Mouse (Mus musculus): ENCODE measurements around the gene Rnase9. TPM values are rescaled to one million over a fixed set of nuclear protein-coding genes. Genes with fewer than 3 reads are reported as not detected.

The Rnase9 gene
- total and polyA plus RNA-seq, 3 experiments = not detected

- in situ Hi-C loops (cut with MboI; ENCODE audit: low pct_ligation_motif_present, low pct_unique_long_range_greater_than_20kb, low sequenced_read_pairs) = loop anchor here (10.0 kb wide), 2 partner anchors 134 to 264 kb away; partner anchors contain the start of genes Ccnb1ip1, Parp2, Pip4p1 and Pnp
- H3K36me3 ChIP-seq (replicated peaks in 1 of 2; ENCODE audit: control insufficient read depth in 1 of 2, insufficient read depth in 1 of 2, low read length in 1 of 2) = no peaks in the 10 kb centered on the region
- H3K79me2 ChIP-seq (replicated peaks; ENCODE audit: control insufficient read depth, extremely low read depth, insufficient read depth, poor library complexity, severe bottlenecking) = no peaks in the 10 kb centered on the region
- dilution Hi-C loops (cut with MboI; ENCODE audit: extremely low pct_ligation_motif_present, extremely low pct_unique_long_range_greater_than_20kb, low sequenced_read_pairs) = no loop called here
- peaks cover 8% of the 10 kb centered on the region for H3K27me3 ChIP-seq (replicated peaks)
- DNase-seq (ENCODE audit: extremely low read depth) = no peak
- no peaks in the 10 kb centered on the region for H3K9me3 ChIP-seq (replicated peaks; ENCODE audit: low read length)
- H3K4me1 ChIP-seq (ENCODE audit: control insufficient read depth in 1 of 2, insufficient read depth in 2 of 2) = peaks cover 5% of the 10 kb centered on the region in 2 experiments; a peak in 2 of 4 replicates
- H3K27ac ChIP-seq (ENCODE audit: insufficient read depth, low read depth) = no peak overlapping the region
- H3K4me3 ChIP-seq (replicated peaks in 1 of 3; ENCODE audit: low read depth in 2 of 3, low read length in 2 of 3, poor library complexity in 1 of 3) = no peak overlapping the region
- TF ChIP-seq HCFC1 (IDR thresholded peaks at IDR 0.05; ENCODE audit: low read depth, low read length) (no peak), EP300 (IDR thresholded peaks at IDR 0.05; ENCODE audit: low read length) (no peak), NRF1 (IDR thresholded peaks at IDR 0.05; ENCODE audit: low read depth, low read length) (no peak)
- H3K9ac ChIP-seq (ENCODE audit: insufficient read depth, low read depth) = no peak overlapping the region
- H3K4me2 ChIP-seq (ENCODE audit: insufficient read depth, low read depth, poor library complexity, severe bottlenecking) = no peak overlapping the region
These were observed 27.3 kb upstream of the Rnase9 start for GRCm38 (mm10) chr14:51068956-51069355.

GRCm38 (mm10) chr14:51060761-51061160 lies 19.1 kb upstream of the Rnase9 start:
- Histone ChIP-seq H3K4me1 (ENCODE audit: control insufficient read depth in 1 of 2, insufficient read depth in 2 of 2) (peaks cover 0 to 17% of the 10 kb centered on the region in 2 experiments; a peak in 3 of 4 replicates), H3K9me3 (replicated peaks; ENCODE audit: low read length) (no peaks in the 10 kb centered on the region), H3K27me3 (replicated peaks) (no peaks in the 10 kb centered on the region), H3K4me2 (ENCODE audit: insufficient read depth, low read depth, poor library complexity, severe bottlenecking) (no peak overlapping the region), H3K36me3 (replicated peaks in 1 of 2; ENCODE audit: control insufficient read depth in 1 of 2, insufficient read depth in 1 of 2, low read length in 1 of 2) (no peaks in the 10 kb centered on the region), H3K79me2 (replicated peaks; ENCODE audit: control insufficient read depth, extremely low read depth, insufficient read depth, poor library complexity, severe bottlenecking) (no peaks in the 10 kb centered on the region), H3K9ac (ENCODE audit: insufficient read depth, low read depth) (no peak overlapping the region), H3K27ac (ENCODE audit: insufficient read depth, low read depth) (no peak overlapping the region), H3K4me3 (replicated peaks in 1 of 3; ENCODE audit: low read depth in 2 of 3, low read length in 2 of 3, poor library complexity in 1 of 3) (no peak overlapping the region)
- no peak for DNase-seq (ENCODE audit: extremely low read depth)
- dilution Hi-C loops (cut with MboI; ENCODE audit: extremely low pct_ligation_motif_present, extremely low pct_unique_long_range_greater_than_20kb, low sequenced_read_pairs) = no loop called here
- in situ Hi-C loops (cut with MboI; ENCODE audit: low pct_ligation_motif_present, low pct_unique_long_range_greater_than_20kb, low sequenced_read_pairs) = loop anchor here (5.0 to 10.0 kb wide), 3 partner anchors 38 to 256 kb away; partner anchors contain the start of genes Ccnb1ip1, Parp2, Pip4p1 and Pnp
- TF ChIP-seq CTCF (conservative IDR thresholded peaks at IDR 0.05 in 1 of 2, IDR thresholded peaks at IDR 0.05 in 1 of 2; ENCODE audit: low read depth in 2 of 2, low read length in 2 of 2) (no peak), HCFC1 (IDR thresholded peaks at IDR 0.05; ENCODE audit: low read depth, low read length) (no peak), ZMIZ1 (IDR thresholded peaks at IDR 0.05; ENCODE audit: low read depth, low read length) (no peak), JUND (conservative IDR thresholded peaks at IDR 0.05; ENCODE audit: low read depth, low read length) (no peak), IRF4 (IDR thresholded peaks at IDR 0.05; ENCODE audit: low read depth, low read length) (no peak), RAD21 (IDR thresholded peaks at IDR 0.05; ENCODE audit: low read depth, low read length) (no peak), MAZ (IDR thresholded peaks at IDR 0.05; ENCODE audit: low read depth, low read length) (no peak)

- no peak for DNase-seq (ENCODE audit: extremely low read depth)
These were observed 15.7 kb upstream of the Rnase9 start, which contains the start of gene Rnase12 for GRCm38 (mm10) chr14:51057401-51057831. Gene Rnase12, minus strand, starts transcription at chr14:51057661.

More at GRCm38 (mm10) chr14:51057401-51057831, 15.7 kb upstream of the Rnase9 start, which contains the start of gene Rnase12:
- Histone ChIP-seq H3K4me3 (replicated peaks in 1 of 3; ENCODE audit: low read depth in 2 of 3, low read length in 2 of 3, poor library complexity in 1 of 3) (no peak within 1 kb of the TSS), H3K9me3 (replicated peaks; ENCODE audit: low read length) (no peaks in the 10 kb centered on the region), H3K4me1 (ENCODE audit: control insufficient read depth in 1 of 2, insufficient read depth in 2 of 2) (peaks cover 0 to 12% of the 10 kb centered on the region in 2 experiments; a peak in 3 of 4 replicates), H3K36me3 (replicated peaks in 1 of 2; ENCODE audit: control insufficient read depth in 1 of 2, insufficient read depth in 1 of 2, low read length in 1 of 2) (no peaks in the 10 kb centered on the region), H3K27me3 (replicated peaks) (no peaks in the 10 kb centered on the region), H3K79me2 (replicated peaks; ENCODE audit: control insufficient read depth, extremely low read depth, insufficient read depth, poor library complexity, severe bottlenecking) (no peaks in the 10 kb centered on the region), H3K9ac (ENCODE audit: insufficient read depth, low read depth) (no peak within 1 kb of the TSS), H3K27ac (ENCODE audit: insufficient read depth, low read depth) (no peak within 1 kb of the TSS), H3K4me2 (ENCODE audit: insufficient read depth, low read depth, poor library complexity, severe bottlenecking) (peak within 1 kb of the TSS; percentile 6; the same call in 1 of the 2 replicates)
- dilution Hi-C loops (cut with MboI; ENCODE audit: extremely low pct_ligation_motif_present, extremely low pct_unique_long_range_greater_than_20kb, low sequenced_read_pairs) = no loop called here
- in situ Hi-C loops (cut with MboI; ENCODE audit: low pct_ligation_motif_present, low pct_unique_long_range_greater_than_20kb, low sequenced_read_pairs) = no loop called here
- TF ChIP-seq ZKSCAN1 (IDR thresholded peaks at IDR 0.05; ENCODE audit: borderline replicate concordance, low read depth, low read length) (no peak), JUN (IDR thresholded peaks at IDR 0.05; ENCODE audit: insufficient read depth, low read depth, low read length) (no peak), EP300 (IDR thresholded peaks at IDR 0.05; ENCODE audit: low read length) (no peak), HCFC1 (IDR thresholded peaks at IDR 0.05; ENCODE audit: low read depth, low read length) (no peak), MYC (IDR thresholded peaks at IDR 0.05; ENCODE audit: low read depth, low read length) (no peak), CTCF (conservative IDR thresholded peaks at IDR 0.05 in 1 of 2, IDR thresholded peaks at IDR 0.05 in 1 of 2; ENCODE audit: low read depth in 2 of 2, low read length in 2 of 2) (no peak), CHD2 (IDR thresholded peaks at IDR 0.05; ENCODE audit: low read length) (no peak), JUND (conservative IDR thresholded peaks at IDR 0.05; ENCODE audit: low read depth, low read length) (no peak), SIN3A (IDR thresholded peaks at IDR 0.05; ENCODE audit: low read length) (no peak), MAX (IDR thresholded peaks at IDR 0.05; ENCODE audit: low read length) (no peak), POLR2AphosphoS2 (IDR thresholded peaks at IDR 0.05; ENCODE audit: low read depth, low read length) (no peak), UBTF (IDR thresholded peaks at IDR 0.05; ENCODE audit: low read depth, low read length) (no peak), USF2 (conservative IDR thresholded peaks at IDR 0.05; ENCODE audit: low read depth, low read length) (no peak)
